Mouse (Mus musculus): ENCODE results near the gene Tnnc2. TPM values are rescaled to one million over a fixed set of nuclear protein-coding genes. Genes with fewer than 3 reads are reported as not detected.

The Tnnc2 gene
- polyA plus RNA-seq (2014; fragmentation: Nextera tagmentation; extraction: Ambion mirVana), result not detected in 2 replicates

- Histone ChIP-seq H3K4me2 (no peak within 1 kb of the TSS), H3K27ac (ENCODE audit: low read depth) (no peak within 1 kb of the TSS), H3K9me3 (ENCODE audit: low read depth, low read length) (no peaks in the 10 kb centered on the region), H3K36me3 (ENCODE audit: insufficient read depth) (no peaks in the 10 kb centered on the region), H3K9ac (no peak within 1 kb of the TSS), H3K27me3 (ENCODE audit: insufficient read depth, low read length) (no peaks in the 10 kb centered on the region; the same call in 1 of the 2 replicates), H3K4me3 (ENCODE audit: low read depth, low read length) (no peak within 1 kb of the TSS), H3K4me1 (ENCODE audit: insufficient read depth) (peaks cover under 1% of the 10 kb centered on the region; the same call in 1 of the 2 replicates)
- no peak for TF ChIP-seq CTCF (IDR thresholded peaks at IDR 0.05; ENCODE audit: low read depth)
- DNase-seq, result no peak
- no peak for ATAC-seq (ENCODE audit: insufficient read depth)
- WGBS, result 72% methylated on average over 8 of the region's 8 CpGs
Observed at GRCm38 (mm10) chr2:164779481-164780086, at the start of gene Tnnc2. Tnnc2 (minus strand) TSS chr2:164779967.

GRCm38 (mm10) chr2:164829090-164829489, 49.3 kb upstream of the Tnnc2 start:
- ATAC-seq (ENCODE audit: insufficient read depth) (no peak), DNase-seq (no peak)
- H3K36me3 ChIP-seq (ENCODE audit: insufficient read depth), result peaks cover 48% of the 10 kb centered on the region
- H3K9ac ChIP-seq, result no peak overlapping the region
- no peak overlapping the region for H3K4me3 ChIP-seq (ENCODE audit: low read depth, low read length)
- no peak overlapping the region for H3K4me2 ChIP-seq
- H3K27ac ChIP-seq (ENCODE audit: low read depth), result no peak overlapping the region
- H3K4me1 ChIP-seq (ENCODE audit: insufficient read depth), result 0 out of 2 replicates have a peak, but pooled peaks cover 2% of the 10 kb centered on the region
- H3K27me3 ChIP-seq (ENCODE audit: insufficient read depth, low read length), result no peaks in the 10 kb centered on the region
- 86% methylated on average over 1 of the region's 1 CpGs for WGBS
- TF ChIP-seq CTCF (IDR thresholded peaks at IDR 0.05; ENCODE audit: low read depth), result no peak
- H3K9me3 ChIP-seq (ENCODE audit: low read depth, low read length), result no peaks in the 10 kb centered on the region

GRCm38 (mm10) chr2:164828437-164828836, 48.7 kb upstream of the Tnnc2 start, which contains the start of gene Spata25:
Spata25 (minus strand) TSS chr2:164828537.
- Histone ChIP-seq H3K9me3 (ENCODE audit: low read depth, low read length) (no peaks in the 10 kb centered on the region), H3K4me2 (no peak within 1 kb of the TSS), H3K27me3 (ENCODE audit: insufficient read depth, low read length) (no peaks in the 10 kb centered on the region), H3K9ac (no peak within 1 kb of the TSS), H3K36me3 (ENCODE audit: insufficient read depth) (peaks cover 48% of the 10 kb centered on the region), H3K4me3 (ENCODE audit: low read depth, low read length) (no peak within 1 kb of the TSS), H3K4me1 (ENCODE audit: insufficient read depth) (0 out of 2 replicates have a peak, but pooled peaks cover 2% of the 10 kb centered on the region), H3K27ac (ENCODE audit: low read depth) (no peak within 1 kb of the TSS)
- TF ChIP-seq CTCF (IDR thresholded peaks at IDR 0.05; ENCODE audit: low read depth), result no peak
- DNase-seq (no peak), ATAC-seq (ENCODE audit: insufficient read depth) (no peak)
- 74% methylated on average over 6 of the region's 6 CpGs for WGBS

- WGBS, result 88% methylated on average over 16 of the region's 16 CpGs
- no peak for ATAC-seq (ENCODE audit: insufficient read depth)
Observed at GRCm38 (mm10) chr2:164827146-164827850, 47.5 kb upstream of the Tnnc2 start.

GRCm38 (mm10) chr2:164825521-164825920, 45.8 kb upstream of the Tnnc2 start:
- ATAC-seq (ENCODE audit: insufficient read depth), result no peak
- WGBS, result 93% methylated on average over 17 of the region's 17 CpGs

More at GRCm38 (mm10) chr2:164827146-164827850, 47.5 kb upstream of the Tnnc2 start:
- H3K4me2 ChIP-seq, result no peak overlapping the region
- no peak for TF ChIP-seq CTCF (IDR thresholded peaks at IDR 0.05; ENCODE audit: low read depth)
- no peak overlapping the region for H3K27ac ChIP-seq (ENCODE audit: low read depth)
- no peak for DNase-seq
- no peaks in the 10 kb centered on the region for H3K9me3 ChIP-seq (ENCODE audit: low read depth, low read length)
- H3K9ac ChIP-seq, result no peak overlapping the region
- no peaks in the 10 kb centered on the region for H3K27me3 ChIP-seq (ENCODE audit: insufficient read depth, low read length)
- no peak overlapping the region for H3K4me3 ChIP-seq (ENCODE audit: low read depth, low read length)
- 0 out of 2 replicates have a peak, but pooled peaks cover under 1% of the 10 kb centered on the region for H3K4me1 ChIP-seq (ENCODE audit: insufficient read depth)
- H3K36me3 ChIP-seq (ENCODE audit: insufficient read depth), result peaks cover 48% of the 10 kb centered on the region

GRCm38 (mm10) chr2:164823969-164824368, 44.2 kb upstream of the Tnnc2 start:
- H3K9me3 ChIP-seq (ENCODE audit: low read depth, low read length), result no peaks in the 10 kb centered on the region
- ATAC-seq (ENCODE audit: insufficient read depth) (no peak), DNase-seq (no peak)
- H3K4me1 ChIP-seq (ENCODE audit: insufficient read depth), result no peaks in the 10 kb centered on the region
- no peak for TF ChIP-seq CTCF (IDR thresholded peaks at IDR 0.05; ENCODE audit: low read depth)
- H3K4me3 ChIP-seq (ENCODE audit: low read depth, low read length), result peak overlapping the region; percentile 80; the same call in 1 of the 2 replicates
- no peak overlapping the region for H3K9ac ChIP-seq
- H3K27ac ChIP-seq (ENCODE audit: low read depth), result no peak overlapping the region
- WGBS, result 92% methylated on average over 4 of the region's 4 CpGs
- H3K27me3 ChIP-seq (ENCODE audit: insufficient read depth, low read length), result no peaks in the 10 kb centered on the region
- H3K36me3 ChIP-seq (ENCODE audit: insufficient read depth), result peaks cover 46% of the 10 kb centered on the region
- peak overlapping the region; percentile 72 for H3K4me2 ChIP-seq

More at GRCm38 (mm10) chr2:164825521-164825920, 45.8 kb upstream of the Tnnc2 start:
- no peak for DNase-seq
- Histone ChIP-seq H3K36me3 (ENCODE audit: insufficient read depth) (peaks cover 48% of the 10 kb centered on the region), H3K4me3 (ENCODE audit: low read depth, low read length) (no peak overlapping the region), H3K9me3 (ENCODE audit: low read depth, low read length) (no peaks in the 10 kb centered on the region), H3K4me2 (no peak overlapping the region), H3K4me1 (ENCODE audit: insufficient read depth) (no peaks in the 10 kb centered on the region), H3K27ac (ENCODE audit: low read depth) (no peak overlapping the region), H3K9ac (no peak overlapping the region), H3K27me3 (ENCODE audit: insufficient read depth, low read length) (no peaks in the 10 kb centered on the region)
- no peak for TF ChIP-seq CTCF (IDR thresholded peaks at IDR 0.05; ENCODE audit: low read depth)

GRCm38 (mm10) chr2:164823181-164823585, 43.4 kb upstream of the Tnnc2 start:
- peak overlapping the region; percentile 80 for H3K4me3 ChIP-seq (ENCODE audit: low read depth, low read length)
- peaks cover 38% of the 10 kb centered on the region for H3K36me3 ChIP-seq (ENCODE audit: insufficient read depth)
- H3K4me2 ChIP-seq, result peak overlapping the region; percentile 72
- 2% methylated on average over 10 of the region's 10 CpGs for WGBS
- H3K4me1 ChIP-seq (ENCODE audit: insufficient read depth), result peaks cover under 1% of the 10 kb centered on the region; the same call in 1 of the 2 replicates
- no peaks in the 10 kb centered on the region for H3K9me3 ChIP-seq (ENCODE audit: low read depth, low read length)
- DNase-seq, result peak; percentile 76
- no peaks in the 10 kb centered on the region for H3K27me3 ChIP-seq (ENCODE audit: insufficient read depth, low read length)
- ATAC-seq (ENCODE audit: insufficient read depth), result peak; percentile 77
- peak overlapping the region; percentile 63 for H3K9ac ChIP-seq
- peak overlapping the region; percentile 87 for H3K27ac ChIP-seq (ENCODE audit: low read depth)
- TF ChIP-seq CTCF (IDR thresholded peaks at IDR 0.05; ENCODE audit: low read depth), result peak; percentile 45

Data from lung, embryonic 14.5 days (tissue).